Mouse (Mus musculus) T-helper 17 cell (primary cell): ENCODE results near the gene Fstl1.

Experiments used
- in situ Hi-C, 2 experiments: fragments of 300-600 bp; cut with MboI, MseI; formaldehyde crosslinking; loops; 1 replicate in 1 of 2; 2 replicates in 1 of 2; pipeline ENCODE4 v1.15.1; 2025; ENCODE audit warnings: high pct_unique_total_duplicates in 2 of 2

The Fstl1 gene

DNA sequence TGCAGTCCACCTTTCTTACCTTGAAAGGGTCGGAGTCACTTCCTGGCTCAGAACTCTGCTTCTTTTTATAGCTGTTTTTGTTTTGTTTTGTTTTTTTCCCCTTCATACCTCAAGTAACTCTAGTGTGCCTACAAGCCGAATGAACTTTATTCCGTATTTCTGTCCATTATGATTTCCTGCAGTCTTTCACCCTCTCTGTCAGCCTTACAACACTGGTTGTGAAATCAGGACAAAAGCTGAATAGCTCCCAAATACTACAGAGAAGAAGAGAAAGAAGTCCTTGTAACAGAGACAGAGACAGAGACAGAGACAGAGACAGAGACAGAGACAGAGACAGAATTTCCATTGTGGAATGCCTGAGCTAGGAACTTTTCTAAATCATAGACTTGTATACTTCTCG, 41.3 kb downstream of the Fstl1 start:
- in situ Hi-C loops = no loop called here

- in situ Hi-C loops = no loop called here
Measured at GRCm38 (mm10) chr16:37823949-37824348, 47.3 kb downstream of the Fstl1 start.

- in situ Hi-C loops = no loop called here
Measured at GRCm38 (mm10) chr16:37824778-37825505, 48.3 kb downstream of the Fstl1 start.

- in situ Hi-C loops = no loop called here
Measured at GRCm38 (mm10) chr16:37826286-37826685, 49.6 kb downstream of the Fstl1 start.

DNA sequence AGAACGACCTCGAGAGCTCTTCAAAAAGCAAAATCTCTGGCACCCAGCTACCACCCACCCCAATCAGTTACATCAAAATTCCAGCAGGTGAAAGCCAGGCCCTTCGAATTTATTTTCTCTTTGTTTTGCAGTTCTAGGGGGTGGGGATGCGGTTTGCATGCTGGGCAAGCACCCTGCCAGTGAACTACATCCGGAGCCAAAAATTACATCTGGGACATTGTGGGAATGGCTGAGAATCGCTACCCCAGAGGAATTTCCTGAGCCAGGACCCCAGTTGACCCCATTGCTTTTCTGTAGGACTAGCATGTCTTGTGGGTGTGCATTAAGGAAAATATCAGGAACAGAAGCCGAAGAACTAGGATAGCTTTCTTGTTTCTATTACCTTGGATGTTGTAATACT, 54.4 kb downstream of the Fstl1 start:
- in situ Hi-C loops = no loop called here

- in situ Hi-C loops = no loop called here
Measured at GRCm38 (mm10) chr16:37837571-37837970, 60.9 kb downstream of the Fstl1 start.

GRCm38 (mm10) chr16:37842439-37842838, 65.8 kb downstream of the Fstl1 start:
- in situ Hi-C loops = no loop called here

GRCm38 (mm10) chr16:37843740-37844139, 67.1 kb downstream of the Fstl1 start:
- in situ Hi-C loops = no loop called here

DNA sequence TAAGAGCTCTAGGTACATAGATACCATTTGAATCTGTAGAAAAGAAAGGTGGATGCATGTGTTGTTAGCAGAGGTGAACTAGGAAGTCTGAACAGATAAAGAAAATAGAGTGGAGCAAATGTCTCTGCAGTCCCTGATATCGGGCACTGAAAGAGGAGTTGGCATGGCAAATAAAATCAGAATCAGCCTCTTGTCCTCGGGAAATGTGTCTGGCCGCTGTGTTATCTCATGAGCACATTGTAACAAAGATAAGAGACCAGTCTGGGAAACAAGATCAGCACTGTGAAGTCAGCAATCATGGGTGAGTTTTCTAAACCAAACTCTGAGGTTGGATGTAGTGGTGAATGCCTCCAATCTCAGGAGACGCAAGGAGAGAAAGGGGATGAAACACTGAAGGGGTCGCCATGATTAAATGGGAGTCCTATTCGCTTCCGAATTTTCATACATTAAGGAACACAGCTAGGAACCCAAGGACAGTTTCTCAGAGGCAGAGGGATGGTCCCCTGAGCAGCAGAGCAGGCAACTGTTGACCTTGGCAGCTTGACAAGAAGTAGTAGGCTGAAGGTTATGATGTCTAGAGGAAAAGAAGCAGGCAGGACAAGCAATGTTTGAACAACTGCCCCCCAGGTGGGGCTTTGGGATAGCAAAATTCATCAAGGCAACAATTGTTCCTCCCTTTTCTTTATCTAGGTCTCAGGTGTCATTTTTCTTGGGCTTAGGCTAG, 68.7 kb downstream of the Fstl1 start:
- in situ Hi-C loops = no loop called here

GRCm38 (mm10) chr16:37847081-37847480, 70.4 kb downstream of the Fstl1 start:
- in situ Hi-C loops = no loop called here

DNA sequence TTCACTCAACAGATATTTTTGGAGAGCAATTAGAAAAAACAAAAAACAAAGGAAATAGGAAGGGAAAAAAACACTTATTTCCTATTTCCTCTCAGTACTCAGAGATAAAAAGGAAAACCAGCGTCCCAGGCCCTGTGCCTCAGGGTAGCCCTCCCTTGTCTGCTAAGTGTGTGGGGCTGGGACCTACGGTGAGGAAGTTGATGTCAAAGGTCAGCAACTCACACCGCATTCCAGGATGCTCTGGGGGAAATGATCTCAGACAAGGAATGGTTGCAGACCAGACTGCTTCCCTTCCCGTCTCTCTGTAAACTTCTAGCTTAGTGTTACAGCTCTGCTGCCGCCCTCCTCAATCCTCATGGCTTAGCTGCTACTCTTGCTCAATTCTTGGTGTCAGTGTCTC, 74.7 kb downstream of the Fstl1 start:
- in situ Hi-C loops = no loop called here

DNA sequence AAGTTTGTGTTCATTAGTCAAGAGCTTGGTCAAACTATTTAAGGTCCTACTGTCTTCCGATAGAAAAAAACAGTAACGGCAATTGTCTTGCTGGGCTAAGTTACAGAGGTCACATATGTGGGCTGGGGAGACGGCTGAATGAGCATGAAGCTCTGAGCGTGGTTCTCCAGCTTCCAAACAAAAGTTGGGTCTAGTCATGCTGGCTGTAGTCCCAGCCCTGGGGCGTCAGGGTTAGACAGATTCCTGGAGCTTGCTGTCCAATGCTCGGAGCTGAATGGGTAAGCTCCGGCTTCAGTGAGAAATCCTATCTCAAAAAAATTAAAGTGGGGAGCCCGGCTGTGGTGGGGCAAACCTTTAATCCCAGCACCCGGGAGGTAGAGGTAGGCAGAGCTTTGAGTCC, 76.6 kb downstream of the Fstl1 start:
- in situ Hi-C loops = no loop called here

GRCm38 (mm10) chr16:37854054-37854453, 77.4 kb downstream of the Fstl1 start:
- in situ Hi-C loops = no loop called here

GRCm38 (mm10) chr16:37854593-37854992, 77.9 kb downstream of the Fstl1 start:
- in situ Hi-C loops = no loop called here

DNA sequence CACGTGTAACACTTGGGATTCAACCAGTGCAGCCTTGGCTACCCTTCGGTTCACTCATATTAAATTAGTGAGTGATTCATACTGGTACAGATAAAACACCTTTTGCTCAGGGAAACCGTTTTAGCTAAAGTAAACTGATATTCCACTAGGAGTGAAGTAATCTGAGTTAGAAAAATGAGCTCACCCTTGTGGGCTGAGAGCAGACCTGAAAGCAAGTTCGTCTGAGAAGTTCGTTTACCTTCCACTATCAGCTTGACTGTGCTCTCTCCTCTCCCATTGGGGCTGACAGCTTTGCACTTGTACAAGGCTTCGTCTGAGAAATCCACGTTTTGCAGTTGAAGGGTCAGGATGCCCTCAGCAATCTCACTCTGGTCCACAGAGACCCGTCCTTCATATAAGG, 78.9 kb downstream of the Fstl1 start:
- in situ Hi-C loops = no loop called here

DNA sequence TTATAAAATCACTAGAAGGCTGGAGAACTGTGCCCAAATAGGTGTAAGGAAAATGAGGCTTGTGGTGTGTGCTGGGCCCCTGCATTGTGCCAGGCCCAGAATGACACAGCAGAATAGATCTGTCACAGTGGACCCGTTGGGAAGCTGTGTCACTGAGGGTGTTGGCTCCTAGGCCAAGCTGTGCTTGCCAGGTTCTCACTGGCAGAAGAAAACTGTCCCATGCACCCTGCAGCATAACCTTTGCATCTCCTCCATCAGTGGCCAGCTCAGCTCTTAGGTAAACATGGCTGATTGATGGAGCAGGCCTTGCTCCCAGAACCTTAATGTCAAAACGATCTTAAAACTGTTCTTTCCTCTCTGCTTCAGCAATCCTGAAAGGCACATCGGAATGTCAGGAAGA, 79.7 kb downstream of the Fstl1 start:
- in situ Hi-C loops = no loop called here

DNA sequence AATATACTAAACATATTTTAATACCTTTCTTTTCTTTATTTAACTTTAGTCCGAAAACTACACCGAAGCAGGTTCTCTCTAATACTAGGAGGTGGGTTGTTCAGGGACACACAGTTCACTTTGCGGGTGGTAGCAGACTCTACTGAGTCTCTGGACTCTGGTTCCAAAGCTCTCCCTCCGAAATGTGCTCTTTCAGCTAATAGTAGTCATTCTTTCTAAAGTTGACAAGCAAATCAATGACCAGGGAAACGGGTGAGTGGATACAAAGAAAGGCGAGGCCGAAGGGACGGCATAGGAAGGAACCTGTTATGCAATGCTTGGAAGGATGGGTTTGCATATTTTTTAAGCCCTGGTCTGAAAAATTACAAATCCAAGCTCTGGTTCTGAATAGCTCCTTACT, 80.8 kb downstream of the Fstl1 start:
- in situ Hi-C loops = no loop called here

DNA sequence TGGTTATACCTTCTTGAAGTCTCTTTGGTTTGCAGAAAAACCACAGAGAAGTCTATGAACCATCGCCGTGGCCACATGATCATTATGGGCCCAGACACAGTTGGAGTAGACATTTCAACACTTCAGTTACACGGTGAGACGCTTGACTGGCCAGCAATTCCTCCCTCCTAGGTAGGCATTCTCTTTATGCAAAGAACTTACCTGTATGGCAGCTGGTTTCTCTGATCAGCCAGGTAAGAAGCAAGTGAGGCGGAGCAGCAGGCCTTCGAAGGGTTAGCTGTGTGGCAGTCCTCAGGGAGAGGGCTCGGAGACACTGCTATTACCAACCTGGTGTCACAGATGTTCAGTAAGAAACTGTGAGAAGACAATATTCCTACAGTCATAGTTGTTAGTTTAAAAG, 83.5 kb downstream of the Fstl1 start:
- in situ Hi-C loops = no loop called here

- in situ Hi-C loops = no loop called here
Measured at GRCm38 (mm10) chr16:37861029-37861428, 84.4 kb downstream of the Fstl1 start, which contains the start of gene Gm36028. Gene Gm36028 (minus strand): TSS chr16:37861146.

DNA sequence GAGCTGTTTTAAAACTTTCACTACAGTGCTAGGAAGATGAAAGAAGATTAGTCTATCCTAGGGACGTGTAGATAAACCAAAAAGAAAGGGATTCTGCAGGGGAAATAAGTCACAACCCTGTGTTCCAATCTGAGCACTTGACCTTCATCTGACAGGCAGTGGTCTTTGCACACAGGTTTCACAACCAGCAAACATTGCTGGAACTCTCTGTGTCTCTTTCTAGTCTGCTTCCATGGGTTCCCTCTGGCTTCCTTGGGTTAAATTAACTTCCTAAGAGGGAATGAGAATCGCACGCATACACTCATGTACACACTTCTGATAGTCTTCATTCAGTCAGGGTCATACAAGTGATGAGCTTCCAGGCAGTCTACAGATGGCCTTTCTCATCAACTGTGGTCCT, 87.2 kb downstream of the Fstl1 start:
- in situ Hi-C loops = no loop called here

DNA sequence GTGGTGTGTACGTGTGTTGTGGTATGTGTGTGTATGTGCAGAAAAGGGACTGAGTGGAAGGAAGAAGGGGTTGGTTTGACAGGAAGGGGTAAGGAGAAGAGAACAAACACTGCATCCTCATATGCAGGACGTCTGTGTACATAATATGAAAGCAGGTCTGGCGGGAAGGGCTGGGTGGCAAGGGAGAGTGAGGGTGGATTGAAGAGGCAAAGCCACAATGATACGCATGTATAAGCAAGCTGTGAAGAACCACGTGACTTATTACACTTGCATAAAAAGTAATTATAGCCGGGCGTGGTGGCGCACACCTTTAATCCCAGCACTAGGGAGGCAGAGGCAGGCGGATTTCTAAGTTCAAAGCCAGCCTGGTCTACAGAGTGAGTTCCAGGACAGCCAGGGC, 89.2 kb downstream of the Fstl1 start:
- in situ Hi-C loops = no loop called here

GRCm38 (mm10) chr16:37867791-37868505, 91.3 kb downstream of the Fstl1 start, which contains the start of gene Lrrc58:
Gene Lrrc58 (plus strand): TSS chr16:37868389.
- in situ Hi-C loops = no loop called here
